Mouse (Mus musculus) left cerebral cortex, adult 9 months (tissue): ENCODE measurements at regions not wholly inside any gene's neighbourhood (a gene's known extent, or its start where the extent isn't known, plus 50 kb on each side); places are given as distances from the start of the nearest gene placed in this dataset.

ENCODE experiments used
- DNase-seq, 2 experiments: peaks; one replicate each; pipeline ENCODE4 v3.0.0; 2022; ENCODE audit warnings: low spot score in 2 of 2

- DNase-seq, result no peak
Observed at GRCm38 (mm10) chr6:117104463-117104862, 63.9 kb upstream of the Cxcl12 start.

DNA sequence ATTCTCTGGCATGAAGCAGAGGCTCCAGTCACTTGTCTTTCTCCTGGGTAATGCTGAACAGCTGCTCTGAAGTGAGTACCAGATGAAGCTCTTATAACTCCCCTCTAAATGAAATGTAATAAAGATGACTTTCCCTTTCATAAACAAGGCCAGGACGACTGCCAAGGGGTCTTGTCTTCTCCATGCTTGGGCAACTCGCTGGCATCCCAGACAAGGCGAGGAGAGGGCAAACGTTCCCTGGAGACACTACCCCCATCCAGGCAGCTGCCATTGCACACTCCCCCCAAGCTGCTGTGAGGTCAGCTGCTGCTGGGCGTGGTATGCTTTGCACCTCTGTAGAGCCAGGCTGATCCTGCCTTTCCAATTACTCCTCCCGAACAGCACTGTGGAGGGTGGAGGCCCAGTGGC is 63.1 kb upstream of the Cxcl12 start:
- DNase-seq, result no peak

GRCm38 (mm10) chr6:117110291-117110690 is 58.0 kb upstream of the Cxcl12 start:
- no peak for DNase-seq

- no peak for DNase-seq
Observed at GRCm38 (mm10) chr6:117114859-117115258, 53.5 kb upstream of the Cxcl12 start.

DNA sequence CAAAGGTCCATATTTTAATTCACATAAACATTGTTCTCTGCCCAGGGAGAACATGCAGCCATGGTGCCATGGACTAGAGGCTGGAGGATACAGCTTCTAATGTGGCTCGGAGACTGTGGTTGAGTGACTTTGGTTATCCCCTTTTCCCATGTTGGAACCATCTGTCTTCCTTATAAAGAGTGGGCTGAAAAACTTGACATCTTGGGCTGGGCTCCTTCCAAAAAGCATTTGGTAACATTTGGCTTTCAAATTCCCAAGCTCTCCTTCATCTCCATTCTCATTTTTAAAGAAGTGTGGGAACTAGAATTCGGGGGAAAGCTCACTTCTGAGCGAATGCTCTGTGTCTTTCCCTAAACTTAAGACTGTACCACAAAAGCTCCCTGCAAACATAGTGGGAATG is 50.3 kb upstream of the Cxcl12 start:
- DNase-seq, result no peak
